Mouse (Mus musculus) cerebellum, postnatal 25 days (tissue): ENCODE data around the gene Jtb.

ENCODE experiments used
- DNase-seq, 2 experiments: peaks; one replicate each; pipeline ENCODE4 v3.0.0; 2021; ENCODE audit warnings: mixed read lengths in 2 of 2

The Jtb gene

DNA sequence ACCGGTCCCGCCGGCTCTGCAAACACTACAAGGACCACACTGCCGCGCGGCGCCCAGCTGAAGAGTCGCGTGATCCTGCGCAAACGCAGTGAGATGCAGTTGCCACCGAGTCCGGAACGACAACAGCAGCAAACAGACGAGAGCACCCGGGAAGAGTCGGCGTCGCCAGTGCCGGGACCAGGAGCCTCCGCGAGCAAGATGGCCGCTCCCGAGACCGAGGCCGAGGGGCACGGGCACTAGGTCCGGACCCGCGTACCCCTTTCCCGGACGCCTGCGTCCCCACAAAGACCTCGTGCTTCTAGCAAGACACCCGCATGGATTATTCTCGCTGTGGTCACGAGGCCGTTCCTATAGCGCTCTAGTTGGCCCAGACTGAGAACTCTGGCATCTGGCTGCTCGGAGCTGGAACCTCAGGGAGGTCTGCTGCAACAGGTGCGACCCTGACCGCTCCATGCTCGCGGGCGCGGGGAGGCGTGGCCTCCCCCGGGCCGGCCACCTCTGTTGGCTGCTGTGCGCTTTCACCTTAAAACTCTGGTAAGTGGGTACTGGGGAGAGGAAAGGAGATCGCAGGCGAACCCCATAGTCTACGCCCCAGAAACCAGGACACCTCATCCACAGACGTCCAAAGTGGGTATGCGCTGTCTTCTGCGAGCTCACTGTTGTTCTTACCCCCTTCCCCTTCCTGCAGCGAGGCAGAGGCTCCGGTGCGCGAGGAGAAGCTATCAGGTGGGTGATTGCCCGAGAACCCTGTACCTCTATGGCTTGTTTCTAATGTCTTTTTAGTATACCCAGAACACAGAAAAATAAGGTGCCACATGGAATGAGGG is at the start of gene Jtb:
TSS of gene Jtb (plus strand) at position 91 of the 827 bp plus-strand sequence.
- peak; percentile 93 to 95 for DNase-seq

DNA sequence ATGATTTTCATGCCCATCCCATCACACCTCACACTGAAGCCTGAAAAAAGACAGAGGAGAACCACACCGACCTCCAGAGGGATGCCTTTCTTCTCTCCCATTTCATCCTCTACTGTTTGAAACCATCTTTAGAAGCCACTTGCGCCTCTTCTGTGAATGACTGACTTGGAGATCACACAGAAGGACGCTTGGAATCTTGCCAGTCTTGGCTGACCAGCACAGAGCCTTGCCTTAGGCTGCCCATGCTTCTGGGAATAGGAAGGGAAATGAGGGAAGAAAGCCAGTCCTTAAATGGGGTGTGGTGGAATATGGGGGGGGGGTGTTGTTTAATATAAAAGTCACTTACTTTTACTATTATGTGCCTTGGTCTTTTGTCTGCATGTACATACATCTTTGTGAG is 47.8 kb upstream of the Jtb start:
- DNase-seq: peak in 1 of 2 experiments; percentile 22

GRCm38 (mm10) chr3:90190859-90191510 is 40.4 kb upstream of the Jtb start:
- no peak for DNase-seq

- no peak for DNase-seq
Observed at GRCm38 (mm10) chr3:90194759-90195158, 36.6 kb upstream of the Jtb start.

- no peak for DNase-seq
Observed at GRCm38 (mm10) chr3:90195644-90196043, 35.8 kb upstream of the Jtb start.

- DNase-seq: no peak
Observed at GRCm38 (mm10) chr3:90197548-90197947, 33.8 kb upstream of the Jtb start.

- no peak for DNase-seq
Observed at GRCm38 (mm10) chr3:90202884-90203283, 28.5 kb upstream of the Jtb start.

- DNase-seq: no peak
Observed at GRCm38 (mm10) chr3:90203619-90204018, 27.8 kb upstream of the Jtb start.

DNA sequence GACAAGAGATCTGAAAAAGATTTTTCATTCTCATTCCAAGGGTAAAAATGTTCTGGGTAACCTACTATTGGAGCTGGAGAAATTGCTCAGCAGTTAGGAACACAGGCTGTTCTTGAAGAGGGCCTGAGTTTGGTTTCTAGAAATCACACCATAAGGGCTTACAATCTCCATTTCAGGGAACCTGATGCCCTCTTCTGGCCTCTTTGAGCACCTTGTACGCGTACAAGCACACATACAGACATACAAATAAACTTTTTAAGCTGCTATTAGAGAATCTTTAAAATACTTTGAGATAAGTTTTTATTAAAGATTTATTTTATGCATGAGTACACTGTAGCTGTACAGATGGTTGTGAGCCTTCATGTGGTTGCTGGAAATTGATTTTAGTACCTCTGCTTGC is 26.8 kb upstream of the Jtb start:
- no peak for DNase-seq

GRCm38 (mm10) chr3:90208662-90209061 is 22.7 kb upstream of the Jtb start:
- no peak for DNase-seq

GRCm38 (mm10) chr3:90209908-90210566 is 21.4 kb upstream of the Jtb start:
- DNase-seq: no peak

DNA sequence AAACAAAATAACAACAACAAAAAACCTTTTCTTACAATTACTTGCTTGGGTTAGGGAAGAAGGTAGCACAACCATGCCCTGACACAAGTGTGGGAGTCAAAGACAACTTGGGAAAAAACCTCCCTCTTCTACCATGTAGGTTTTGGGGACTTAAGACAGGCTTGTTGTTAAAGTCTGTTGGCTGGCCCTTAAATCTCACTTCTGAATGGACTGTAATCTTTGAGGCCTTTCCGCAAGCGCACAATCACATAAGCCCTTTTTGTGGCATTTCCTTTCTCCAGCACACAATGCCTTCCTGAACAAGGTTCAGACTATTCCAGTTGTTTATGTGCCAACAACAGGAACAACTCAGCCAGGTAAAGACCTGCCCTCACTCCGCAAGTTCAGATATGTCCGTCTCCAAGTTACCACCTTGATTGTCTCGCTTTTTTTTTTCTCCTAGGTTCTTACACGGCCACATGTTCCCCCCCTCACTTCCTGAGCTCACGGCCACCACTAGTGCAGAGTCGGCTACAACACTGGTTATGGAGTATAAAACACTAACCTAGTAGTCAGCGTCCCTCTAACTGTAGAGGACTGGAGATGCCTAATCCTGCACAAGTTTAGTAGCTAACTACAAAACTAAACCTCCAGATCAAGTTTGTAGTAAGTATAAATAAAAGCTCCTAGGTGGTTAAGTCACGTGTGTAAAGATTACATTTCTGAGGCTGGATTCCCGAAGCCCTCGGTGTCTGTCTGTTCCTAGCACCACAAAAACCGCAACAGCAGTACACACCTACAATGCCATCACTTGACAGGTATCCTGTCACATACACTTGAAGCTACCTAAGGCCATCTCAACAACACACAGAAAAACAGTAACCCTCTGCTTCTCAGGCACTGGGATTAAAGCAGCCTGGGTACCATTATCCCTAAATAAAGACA is 19.7 kb upstream of the Jtb start:
- no peak for DNase-seq

DNA sequence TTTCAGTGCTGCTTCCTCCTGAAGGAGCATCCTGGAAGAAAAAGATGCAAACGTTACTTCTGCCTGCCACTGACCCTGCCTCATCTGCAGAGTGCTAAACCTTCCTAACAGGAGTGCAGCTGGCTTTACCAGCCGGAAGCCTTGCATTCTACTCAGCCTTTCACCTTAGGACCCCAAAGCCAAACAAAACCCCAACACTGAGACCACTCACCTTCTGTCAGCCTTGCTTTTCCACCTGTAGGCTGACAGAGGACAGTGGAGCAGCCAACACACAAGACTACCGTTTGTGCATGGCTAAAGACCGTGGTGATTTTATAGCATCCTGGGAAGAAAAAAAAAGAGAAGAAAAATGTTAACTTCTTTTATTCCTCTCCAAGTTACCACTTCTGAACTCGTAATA is 18.7 kb upstream of the Jtb start:
- DNase-seq: no peak

GRCm38 (mm10) chr3:90213377-90213866 is 18.0 kb upstream of the Jtb start, which contains the start of the genes Rps27 and Rab13:
Rps27 (minus strand) TSS chr3:90213651.
Rab13 (plus strand) TSS chr3:90213695.
- peak; percentile 88 for DNase-seq

DNA sequence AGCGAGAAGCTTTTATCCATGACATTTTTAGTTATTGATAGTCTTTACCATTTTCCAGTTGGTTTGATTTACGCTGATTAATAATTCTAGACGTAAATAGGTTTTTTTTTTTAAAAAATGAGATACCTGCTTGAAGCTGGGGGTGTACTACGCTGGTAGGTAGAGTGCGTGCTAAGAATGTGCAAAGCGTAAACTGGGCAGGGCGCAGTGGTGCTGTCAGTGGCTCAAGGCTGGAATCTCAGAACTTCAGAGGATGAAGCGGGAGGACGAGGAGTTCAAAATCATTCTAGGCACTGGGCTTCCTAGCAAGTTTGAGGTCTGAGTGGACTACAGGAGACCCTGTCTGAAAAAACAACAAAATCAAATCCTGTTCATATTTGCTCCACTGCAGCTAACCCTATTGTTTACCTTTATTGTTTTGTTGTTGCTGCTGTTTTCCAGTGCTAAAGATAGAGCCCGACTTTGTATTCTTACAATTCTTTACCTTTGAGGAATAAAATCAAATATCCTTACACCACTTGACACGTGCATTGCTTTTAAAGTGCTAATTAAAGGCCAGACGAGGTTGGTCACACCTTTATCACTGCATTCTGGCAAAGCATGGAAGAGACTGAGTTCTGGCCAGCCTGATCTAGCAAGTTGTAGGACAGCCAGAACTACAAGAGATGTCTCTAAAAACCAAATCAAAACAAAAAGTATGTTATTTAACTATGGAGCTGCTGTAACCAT is 17.3 kb upstream of the Jtb start:
- DNase-seq: peak; percentile 25 to 51

DNA sequence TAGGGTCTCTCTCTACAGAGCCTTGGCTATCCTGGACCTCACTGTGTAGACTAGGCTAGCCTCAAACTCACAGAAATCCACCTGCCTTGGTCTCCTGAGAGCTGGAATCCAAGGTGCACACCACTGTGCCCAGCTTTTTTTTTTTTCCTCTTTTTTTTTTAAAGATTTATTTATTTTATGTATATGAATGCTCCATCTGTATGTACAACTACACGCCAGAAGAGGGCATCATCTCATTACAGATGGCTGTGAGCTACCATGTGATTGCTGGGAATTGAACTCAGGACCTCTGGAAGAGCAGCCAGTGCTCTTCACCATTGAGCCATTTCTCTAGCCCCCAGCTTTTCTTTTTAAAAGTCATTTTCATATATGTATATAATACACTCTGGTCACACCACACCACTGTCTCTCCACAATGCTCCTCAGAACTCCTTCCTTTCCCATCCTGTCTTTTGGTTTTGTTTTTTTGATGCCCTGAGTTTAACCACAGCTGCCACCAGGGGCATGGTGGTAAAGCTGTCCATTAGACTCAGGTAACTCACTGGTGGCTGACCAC is 15.5 kb upstream of the Jtb start:
- DNase-seq: no peak

DNA sequence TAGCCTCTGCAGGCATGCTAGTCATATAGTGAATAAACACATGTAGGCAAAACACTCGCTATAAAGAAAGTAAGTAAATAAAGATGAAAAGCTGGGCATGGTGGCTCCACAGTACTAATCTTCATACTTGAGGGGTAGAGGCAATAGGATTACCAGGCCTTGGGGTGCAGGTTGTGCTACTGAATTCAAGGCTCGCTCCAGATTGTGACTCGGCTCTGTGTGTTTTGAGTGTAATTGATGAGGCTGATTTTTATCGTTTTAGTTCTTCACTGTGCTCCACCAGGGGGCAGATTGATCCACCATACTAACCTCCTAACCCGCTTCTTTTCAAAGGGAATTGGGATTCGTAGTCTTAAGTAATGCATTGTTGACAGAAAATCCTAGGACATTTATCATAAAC is 11.3 kb upstream of the Jtb start:
- peak; percentile 64 to 77 for DNase-seq

DNA sequence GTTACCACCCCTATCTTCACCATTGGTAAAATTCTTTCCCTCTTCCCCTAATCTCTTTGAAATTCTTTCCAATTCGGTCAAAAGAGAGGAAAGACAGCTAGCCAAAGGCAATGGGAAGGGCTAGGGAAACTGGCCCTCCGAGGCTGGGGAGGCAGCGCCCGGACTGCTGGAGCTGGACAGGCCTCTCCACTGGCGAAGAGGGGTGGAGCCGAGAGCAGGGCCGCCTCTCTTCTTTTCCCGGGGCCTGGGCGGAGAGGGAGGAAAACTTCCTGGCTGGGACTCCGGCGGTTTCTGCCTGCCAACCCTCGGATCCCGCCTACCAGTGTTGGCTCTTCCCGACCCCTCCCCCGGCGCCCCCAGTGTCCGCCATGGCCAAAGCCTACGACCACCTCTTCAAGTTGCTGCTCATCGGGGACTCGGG is 10.9 kb upstream of the Jtb start:
- peak; percentile 55 to 66 for DNase-seq

DNA sequence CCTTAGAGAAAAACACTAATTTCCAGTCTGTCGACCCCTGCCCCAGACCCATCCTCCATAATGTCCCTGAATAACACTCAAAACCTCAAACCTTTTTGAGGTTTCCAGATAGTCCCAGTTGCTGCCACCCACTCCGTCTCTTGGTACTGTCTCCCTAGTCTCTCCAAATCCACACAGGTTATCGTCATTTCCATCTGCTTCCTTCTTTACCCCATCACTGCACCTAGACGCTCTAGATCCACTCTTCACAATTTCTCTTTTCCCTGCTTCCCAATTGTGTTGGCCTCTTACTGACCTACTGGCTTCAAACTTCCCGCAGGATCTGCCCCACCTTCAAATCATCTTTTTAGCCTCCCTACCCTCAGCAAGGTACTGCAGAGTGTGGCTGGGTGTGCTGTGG is 10.3 kb upstream of the Jtb start:
- no peak for DNase-seq

- DNase-seq: no peak
Observed at GRCm38 (mm10) chr3:90222455-90222854, 8.9 kb upstream of the Jtb start.

DNA sequence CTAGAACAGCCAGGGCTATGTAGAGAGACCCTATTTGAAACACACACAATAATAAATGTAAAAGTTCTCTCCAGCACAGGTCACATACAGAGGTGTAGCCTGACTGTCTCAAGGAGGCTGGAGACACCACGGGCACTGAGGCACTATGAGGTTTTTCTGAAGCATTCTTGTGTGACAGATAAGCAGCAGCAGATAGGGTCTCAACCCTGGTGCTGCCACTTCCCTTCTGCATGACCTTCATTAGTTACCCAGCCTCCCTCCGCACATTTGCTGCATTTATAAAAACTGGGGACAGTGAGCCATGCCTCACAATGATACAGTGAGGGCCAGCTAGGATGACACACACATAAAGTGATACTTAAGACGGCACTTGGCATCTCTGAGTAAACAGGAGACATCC is 8.5 kb upstream of the Jtb start:
- no peak for DNase-seq
